Mouse (Mus musculus): ENCODE measurements around the gene Limch1. TPM values are rescaled to one million over a fixed set of nuclear protein-coding genes. Genes with fewer than 3 reads are reported as not detected.

The Limch1 gene
- total RNA-seq, 1 experiment, result 7.5 TPM

DNA sequence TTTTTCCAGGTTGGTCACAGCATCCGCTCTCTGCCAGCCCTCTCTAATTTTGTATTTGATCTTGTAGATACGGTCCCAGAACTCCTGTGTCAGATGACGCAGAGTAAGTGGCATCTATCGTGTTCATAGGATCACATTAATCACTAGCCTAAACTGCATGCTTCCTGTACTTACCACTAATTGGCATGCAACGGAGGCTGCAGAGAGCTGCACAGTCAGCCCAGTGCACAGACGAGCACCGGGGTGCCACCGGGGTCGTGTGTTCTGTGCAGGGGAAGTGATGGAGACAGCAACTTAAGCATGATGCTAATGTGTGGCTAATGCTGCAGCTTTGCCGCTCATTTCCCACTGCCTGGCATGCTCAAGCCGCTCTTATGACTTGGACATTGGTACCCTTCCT, 247.4 kb downstream of the Limch1 start:
- Histone ChIP-seq H3K4me3 (ENCODE audit: insufficient read depth in 1 of 2, low read depth in 1 of 2, low read length in 2 of 2, poor library complexity in 1 of 2, severe bottlenecking in 1 of 2) (no peak overlapping the region), H3K36me3 (ENCODE audit: control insufficient read depth, insufficient read depth, low read length, poor library complexity, severe bottlenecking) (no peaks in the 10 kb centered on the region), H3K9ac (ENCODE audit: insufficient read depth, low read depth, low read length, poor library complexity, severe bottlenecking) (no peak overlapping the region), H3K27ac (ENCODE audit: insufficient read depth, low read depth, low read length, poor library complexity, severe bottlenecking) (no peak overlapping the region), H3K4me1 (ENCODE audit: control insufficient read depth in 2 of 2, insufficient read depth in 2 of 2, low read length in 2 of 2, poor library complexity in 1 of 2) (peaks cover 0 to 3% of the 10 kb centered on the region in 2 experiments; a peak in 1 of 4 replicates), H3K9me3 (ENCODE audit: control insufficient read depth, insufficient read depth, low read depth, low read length) (no peaks in the 10 kb centered on the region)
- in situ Hi-C loops (cut with MboI; ENCODE audit: low sequenced_read_pairs in 2 of 2, unreplicated experiment in 2 of 2), result loop anchor here in 1 of 2 experiments (10.0 kb wide), 1 partner anchor 298 kb away; no protein-coding TSS in a partner anchor
- DNase-seq (ENCODE audit: low read depth, low spot score), result no peak
- TF ChIP-seq CHD2 (IDR thresholded peaks at IDR 0.05; ENCODE audit: low read depth, low read length), result no peak
- TF ChIP-seq ZC3H11A (IDR thresholded peaks at IDR 0.05; ENCODE audit: borderline replicate concordance, low read depth, low read length), result no peak
- TF ChIP-seq MAFK (IDR thresholded peaks at IDR 0.05; ENCODE audit: insufficient read depth, low read depth, low read length), result no peak
- TF ChIP-seq HCFC1 (IDR thresholded peaks at IDR 0.05; ENCODE audit: borderline replicate concordance, insufficient read depth, low read length), result no peak
- TF ChIP-seq ZNF384 (IDR thresholded peaks at IDR 0.05; ENCODE audit: low read depth, low read length), result no peak

DNA sequence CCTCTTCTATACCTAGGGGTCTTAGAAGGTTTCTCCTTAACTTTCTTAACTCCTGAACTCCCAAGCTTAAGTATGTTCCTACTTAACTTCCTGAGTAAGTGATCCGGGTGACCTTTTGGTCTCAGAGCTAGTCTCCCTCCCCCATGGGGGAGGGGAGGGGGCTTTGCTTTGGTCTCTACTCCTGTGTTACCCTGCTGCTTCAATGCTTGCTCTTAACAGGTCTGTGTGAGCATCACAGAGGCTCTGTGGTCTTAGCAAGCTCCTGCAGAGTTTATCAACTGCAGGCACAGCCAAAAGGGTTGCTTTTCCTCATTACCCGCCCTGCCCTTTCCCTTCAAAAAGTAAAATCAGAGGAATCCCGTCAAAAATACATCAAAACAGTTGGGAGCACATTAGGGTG, 250.5 kb downstream of the Limch1 start:
- H3K27ac ChIP-seq (ENCODE audit: insufficient read depth, low read depth, low read length, poor library complexity, severe bottlenecking), result no peak overlapping the region
- TF ChIP-seq CHD2 (IDR thresholded peaks at IDR 0.05; ENCODE audit: low read depth, low read length) (no peak), HCFC1 (IDR thresholded peaks at IDR 0.05; ENCODE audit: borderline replicate concordance, insufficient read depth, low read length) (no peak), ZC3H11A (IDR thresholded peaks at IDR 0.05; ENCODE audit: borderline replicate concordance, low read depth, low read length) (no peak), ZNF384 (IDR thresholded peaks at IDR 0.05; ENCODE audit: low read depth, low read length) (no peak), MAFK (IDR thresholded peaks at IDR 0.05; ENCODE audit: insufficient read depth, low read depth, low read length) (no peak)
- no peak for DNase-seq (ENCODE audit: low read depth, low spot score)
- H3K4me1 ChIP-seq (ENCODE audit: control insufficient read depth in 2 of 2, insufficient read depth in 2 of 2, low read length in 2 of 2, poor library complexity in 1 of 2), result no peaks in the 10 kb centered on the region; a peak in 1 of 4 replicates
- H3K4me3 ChIP-seq (ENCODE audit: insufficient read depth in 1 of 2, low read depth in 1 of 2, low read length in 2 of 2, poor library complexity in 1 of 2, severe bottlenecking in 1 of 2), result no peak overlapping the region
- in situ Hi-C loops (cut with MboI; ENCODE audit: low sequenced_read_pairs in 2 of 2, unreplicated experiment in 2 of 2), result loop anchor here in 1 of 2 experiments (10.0 kb wide), 1 partner anchor 301 kb away; no protein-coding TSS in a partner anchor
- no peak overlapping the region for H3K9ac ChIP-seq (ENCODE audit: insufficient read depth, low read depth, low read length, poor library complexity, severe bottlenecking)
- no peaks in the 10 kb centered on the region for H3K9me3 ChIP-seq (ENCODE audit: control insufficient read depth, insufficient read depth, low read depth, low read length)
- no peaks in the 10 kb centered on the region for H3K36me3 ChIP-seq (ENCODE audit: control insufficient read depth, insufficient read depth, low read length, poor library complexity, severe bottlenecking)

DNA sequence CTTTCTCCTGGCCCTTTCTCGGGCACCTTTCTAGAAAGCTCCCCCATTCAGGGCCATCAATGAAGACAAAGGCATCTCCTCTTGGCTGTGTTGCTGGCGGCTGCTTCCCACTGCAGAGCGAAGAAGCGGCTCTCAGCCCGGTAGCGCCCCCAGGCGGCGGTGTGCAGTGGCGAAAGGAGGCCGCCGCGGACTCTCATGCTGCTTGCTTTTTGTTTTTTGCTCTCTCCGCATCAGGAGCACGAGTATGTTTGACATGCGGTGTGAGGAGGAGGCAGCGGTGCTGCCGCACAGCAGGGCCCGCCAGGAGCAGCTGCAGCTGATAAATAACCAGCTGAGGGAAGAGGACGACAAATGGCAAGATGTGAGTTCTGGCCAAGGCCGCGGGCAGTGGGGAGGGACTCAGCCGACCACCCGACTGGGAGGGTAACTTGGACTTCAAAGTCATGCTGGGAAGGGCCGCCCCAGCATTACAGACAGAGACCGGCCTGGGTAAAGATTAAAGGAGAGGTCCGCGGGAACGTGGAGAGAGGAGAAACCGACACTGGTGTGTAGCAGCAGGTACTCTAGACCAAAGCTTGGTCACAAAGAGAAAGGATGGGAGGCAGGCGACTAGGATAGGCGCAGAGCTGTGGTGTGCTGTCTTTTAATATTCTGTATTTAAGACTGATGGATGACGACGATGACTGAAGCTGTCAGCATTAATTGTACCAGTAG, 251.4 kb downstream of the Limch1 start:
- TF ChIP-seq ZC3H11A (IDR thresholded peaks at IDR 0.05; ENCODE audit: borderline replicate concordance, low read depth, low read length) (peak; percentile 44; the same call in 1 of the 2 replicates), CHD2 (IDR thresholded peaks at IDR 0.05; ENCODE audit: low read depth, low read length) (no peak)
- no peak overlapping the region; the same call in 1 of the 2 replicates for H3K9ac ChIP-seq (ENCODE audit: insufficient read depth, low read depth, low read length, poor library complexity, severe bottlenecking)
- in situ Hi-C loops (cut with MboI; ENCODE audit: low sequenced_read_pairs in 2 of 2, unreplicated experiment in 2 of 2), result loop anchor here in 1 of 2 experiments (10.0 kb wide), 1 partner anchor 302 kb away; no protein-coding TSS in a partner anchor
- H3K27ac ChIP-seq (ENCODE audit: insufficient read depth, low read depth, low read length, poor library complexity, severe bottlenecking), result no peak overlapping the region
- H3K9me3 ChIP-seq (ENCODE audit: control insufficient read depth, insufficient read depth, low read depth, low read length), result no peaks in the 10 kb centered on the region
- H3K4me3 ChIP-seq (ENCODE audit: insufficient read depth in 1 of 2, low read depth in 1 of 2, low read length in 2 of 2, poor library complexity in 1 of 2, severe bottlenecking in 1 of 2), result peak overlapping the region; percentile 37 to 58
- H3K4me1 ChIP-seq (ENCODE audit: control insufficient read depth in 2 of 2, insufficient read depth in 2 of 2, low read length in 2 of 2, poor library complexity in 1 of 2), result no peaks in the 10 kb centered on the region; a peak in 1 of 4 replicates
- H3K36me3 ChIP-seq (ENCODE audit: control insufficient read depth, insufficient read depth, low read length, poor library complexity, severe bottlenecking), result no peaks in the 10 kb centered on the region
- DNase-seq (ENCODE audit: low read depth, low spot score), result peak; percentile 80

DNA sequence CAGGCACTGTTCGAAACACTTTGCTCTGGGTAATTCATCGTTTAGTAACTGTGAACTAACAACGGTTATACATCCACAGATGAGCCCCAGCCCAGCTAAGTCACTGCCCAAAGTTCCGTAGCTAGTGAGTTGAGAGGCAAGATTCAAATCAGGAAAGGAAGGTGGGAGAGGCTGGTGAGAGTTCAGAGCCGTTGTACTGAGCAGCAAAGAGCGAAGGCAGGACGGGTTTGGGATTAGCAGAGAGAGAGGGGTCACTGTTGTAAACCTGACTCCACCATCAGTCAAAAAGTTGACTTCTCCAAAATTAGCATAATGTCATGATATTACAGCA, 251.9 kb downstream of the Limch1 start:
- no peak overlapping the region for H3K9ac ChIP-seq (ENCODE audit: insufficient read depth, low read depth, low read length, poor library complexity, severe bottlenecking)
- DNase-seq (ENCODE audit: low read depth, low spot score), result no peak
- in situ Hi-C loops (cut with MboI; ENCODE audit: low sequenced_read_pairs in 2 of 2, unreplicated experiment in 2 of 2), result loop anchor here in 1 of 2 experiments (10.0 kb wide), 1 partner anchor 303 kb away; no protein-coding TSS in a partner anchor
- H3K4me3 ChIP-seq (ENCODE audit: insufficient read depth in 1 of 2, low read depth in 1 of 2, low read length in 2 of 2, poor library complexity in 1 of 2, severe bottlenecking in 1 of 2), result peak overlapping the region in 1 of 2 experiments; percentile 58; a peak in 2 of 4 replicates
- H3K36me3 ChIP-seq (ENCODE audit: control insufficient read depth, insufficient read depth, low read length, poor library complexity, severe bottlenecking), result no peaks in the 10 kb centered on the region
- H3K9me3 ChIP-seq (ENCODE audit: control insufficient read depth, insufficient read depth, low read depth, low read length), result no peaks in the 10 kb centered on the region
- H3K27ac ChIP-seq (ENCODE audit: insufficient read depth, low read depth, low read length, poor library complexity, severe bottlenecking), result no peak overlapping the region
- no peaks in the 10 kb centered on the region; a peak in 1 of 4 replicates for H3K4me1 ChIP-seq (ENCODE audit: control insufficient read depth in 2 of 2, insufficient read depth in 2 of 2, low read length in 2 of 2, poor library complexity in 1 of 2)
- TF ChIP-seq CHD2 (IDR thresholded peaks at IDR 0.05; ENCODE audit: low read depth, low read length) (no peak), MAFK (IDR thresholded peaks at IDR 0.05; ENCODE audit: insufficient read depth, low read depth, low read length) (no peak), HCFC1 (IDR thresholded peaks at IDR 0.05; ENCODE audit: borderline replicate concordance, insufficient read depth, low read length) (no peak), ZC3H11A (IDR thresholded peaks at IDR 0.05; ENCODE audit: borderline replicate concordance, low read depth, low read length) (no peak), ZNF384 (IDR thresholded peaks at IDR 0.05; ENCODE audit: low read depth, low read length) (no peak)
